Mouse (Mus musculus): ENCODE data around the gene Gm1123. TPM values are rescaled to one million over a fixed set of nuclear protein-coding genes. Genes with fewer than 3 reads are reported as not detected.
A peak's percentile ranks its signal among the peaks of the same experiment; 100 is the strongest.

Gene Gm1123
- not detected in 2 replicates for polyA plus RNA-seq (2014; fragmentation: Nextera tagmentation; extraction: Ambion mirVana)

GRCm38 (mm10) chr9:99035575-99035974 lies at the start of gene Gm1123:
Gm1123 (minus strand) TSS chr9:99035715.
- no peak within 1 kb of the TSS for H3K4me3 ChIP-seq (ENCODE audit: low read depth, low read length)
- no peak for ATAC-seq (ENCODE audit: low FRiP score)
- no peaks in the 10 kb centered on the region for H3K9me3 ChIP-seq (ENCODE audit: control insufficient read depth, low read length)
- DNase-seq (ENCODE audit: low spot score): no peak
- no peak within 1 kb of the TSS for H3K27ac ChIP-seq (ENCODE audit: low read depth, low read length)
- no peak within 1 kb of the TSS for H3K9ac ChIP-seq (ENCODE audit: low read depth, low read length)
- H3K4me1 ChIP-seq (replicated peaks; ENCODE audit: control insufficient read depth, insufficient read depth, low read length): no peaks in the 10 kb centered on the region
- no peak within 1 kb of the TSS for H3K4me2 ChIP-seq (replicated peaks; ENCODE audit: low read depth, low read length)
- H3K36me3 ChIP-seq (ENCODE audit: control insufficient read depth, insufficient read depth, low read length): no peaks in the 10 kb centered on the region
- WGBS: 80% methylated on average over 12 of the region's 12 CpGs
- no peaks in the 10 kb centered on the region for H3K27me3 ChIP-seq (ENCODE audit: control insufficient read depth, insufficient read depth, low read length)

GRCm38 (mm10) chr9:99081718-99082117 lies 46.2 kb upstream of the Gm1123 start:
- no peaks in the 10 kb centered on the region for H3K36me3 ChIP-seq (ENCODE audit: control insufficient read depth, insufficient read depth, low read length)
- H3K4me2 ChIP-seq (replicated peaks; ENCODE audit: low read depth, low read length): no peak overlapping the region
- WGBS: 96% methylated on average over 5 of the region's 5 CpGs
- H3K9ac ChIP-seq (ENCODE audit: low read depth, low read length): no peak overlapping the region
- DNase-seq (ENCODE audit: low spot score) (no peak), ATAC-seq (ENCODE audit: low FRiP score) (no peak)
- no peak overlapping the region for H3K4me3 ChIP-seq (ENCODE audit: low read depth, low read length)
- H3K27me3 ChIP-seq (ENCODE audit: control insufficient read depth, insufficient read depth, low read length): no peaks in the 10 kb centered on the region
- no peaks in the 10 kb centered on the region for H3K4me1 ChIP-seq (replicated peaks; ENCODE audit: control insufficient read depth, insufficient read depth, low read length)
- no peaks in the 10 kb centered on the region for H3K9me3 ChIP-seq (ENCODE audit: control insufficient read depth, low read length)
- no peak overlapping the region for H3K27ac ChIP-seq (ENCODE audit: low read depth, low read length)

- Histone ChIP-seq H3K4me1 (replicated peaks; ENCODE audit: control insufficient read depth, insufficient read depth, low read length) (no peaks in the 10 kb centered on the region), H3K4me2 (replicated peaks; ENCODE audit: low read depth, low read length) (no peak overlapping the region), H3K36me3 (ENCODE audit: control insufficient read depth, insufficient read depth, low read length) (no peaks in the 10 kb centered on the region), H3K27me3 (ENCODE audit: control insufficient read depth, insufficient read depth, low read length) (no peaks in the 10 kb centered on the region), H3K4me3 (ENCODE audit: low read depth, low read length) (no peak overlapping the region), H3K9ac (ENCODE audit: low read depth, low read length) (no peak overlapping the region), H3K27ac (ENCODE audit: low read depth, low read length) (no peak overlapping the region), H3K9me3 (ENCODE audit: control insufficient read depth, low read length) (no peaks in the 10 kb centered on the region)
- no peak for DNase-seq (ENCODE audit: low spot score)
- 92% methylated on average over 3 of the region's 3 CpGs for WGBS
- ATAC-seq (ENCODE audit: low FRiP score): no peak
Measured at GRCm38 (mm10) chr9:99081308-99081707, 45.8 kb upstream of the Gm1123 start.

- ATAC-seq (ENCODE audit: low FRiP score) (no peak), DNase-seq (ENCODE audit: low spot score) (no peak)
- Histone ChIP-seq H3K4me1 (replicated peaks; ENCODE audit: control insufficient read depth, insufficient read depth, low read length) (no peaks in the 10 kb centered on the region), H3K9me3 (ENCODE audit: control insufficient read depth, low read length) (no peaks in the 10 kb centered on the region), H3K9ac (ENCODE audit: low read depth, low read length) (no peak overlapping the region), H3K27ac (ENCODE audit: low read depth, low read length) (no peak overlapping the region), H3K4me2 (replicated peaks; ENCODE audit: low read depth, low read length) (no peak overlapping the region), H3K4me3 (ENCODE audit: low read depth, low read length) (no peak overlapping the region), H3K27me3 (ENCODE audit: control insufficient read depth, insufficient read depth, low read length) (no peaks in the 10 kb centered on the region), H3K36me3 (ENCODE audit: control insufficient read depth, insufficient read depth, low read length) (no peaks in the 10 kb centered on the region)
- 92% methylated on average over 2 of the region's 2 CpGs for WGBS
Measured at GRCm38 (mm10) chr9:99080657-99081056, 45.1 kb upstream of the Gm1123 start.

- no peak overlapping the region for H3K4me2 ChIP-seq (replicated peaks; ENCODE audit: low read depth, low read length)
- H3K4me1 ChIP-seq (replicated peaks; ENCODE audit: control insufficient read depth, insufficient read depth, low read length): no peaks in the 10 kb centered on the region
- H3K9ac ChIP-seq (ENCODE audit: low read depth, low read length): no peak overlapping the region
- H3K27me3 ChIP-seq (ENCODE audit: control insufficient read depth, insufficient read depth, low read length): no peaks in the 10 kb centered on the region
- 67% methylated on average over 2 of the region's 2 CpGs for WGBS
- H3K36me3 ChIP-seq (ENCODE audit: control insufficient read depth, insufficient read depth, low read length): no peaks in the 10 kb centered on the region
- DNase-seq (ENCODE audit: low spot score): no peak
- no peak for ATAC-seq (ENCODE audit: low FRiP score)
- H3K9me3 ChIP-seq (ENCODE audit: control insufficient read depth, low read length): no peaks in the 10 kb centered on the region
- H3K27ac ChIP-seq (ENCODE audit: low read depth, low read length): no peak overlapping the region
- no peak overlapping the region for H3K4me3 ChIP-seq (ENCODE audit: low read depth, low read length)
Measured at GRCm38 (mm10) chr9:99074462-99074861, 38.9 kb upstream of the Gm1123 start.

GRCm38 (mm10) chr9:99072538-99072937 lies 37.0 kb upstream of the Gm1123 start:
- DNase-seq (ENCODE audit: low spot score) (no peak), ATAC-seq (ENCODE audit: low FRiP score) (no peak)
- no peaks in the 10 kb centered on the region for H3K9me3 ChIP-seq (ENCODE audit: control insufficient read depth, low read length)
- H3K36me3 ChIP-seq (ENCODE audit: control insufficient read depth, insufficient read depth, low read length): no peaks in the 10 kb centered on the region
- 59% methylated on average over 4 of the region's 4 CpGs for WGBS
- no peak overlapping the region for H3K27ac ChIP-seq (ENCODE audit: low read depth, low read length)
- H3K9ac ChIP-seq (ENCODE audit: low read depth, low read length): no peak overlapping the region
- H3K27me3 ChIP-seq (ENCODE audit: control insufficient read depth, insufficient read depth, low read length): no peaks in the 10 kb centered on the region
- H3K4me2 ChIP-seq (replicated peaks; ENCODE audit: low read depth, low read length): no peak overlapping the region
- H3K4me3 ChIP-seq (ENCODE audit: low read depth, low read length): no peak overlapping the region
- H3K4me1 ChIP-seq (replicated peaks; ENCODE audit: control insufficient read depth, insufficient read depth, low read length): no peaks in the 10 kb centered on the region

GRCm38 (mm10) chr9:99065311-99065710 lies 29.8 kb upstream of the Gm1123 start:
- no peaks in the 10 kb centered on the region for H3K9me3 ChIP-seq (ENCODE audit: control insufficient read depth, low read length)
- no peaks in the 10 kb centered on the region for H3K27me3 ChIP-seq (ENCODE audit: control insufficient read depth, insufficient read depth, low read length)
- DNase-seq (ENCODE audit: low spot score): no peak
- H3K9ac ChIP-seq (ENCODE audit: low read depth, low read length): no peak overlapping the region
- no peak overlapping the region for H3K4me3 ChIP-seq (ENCODE audit: low read depth, low read length)
- no peaks in the 10 kb centered on the region for H3K4me1 ChIP-seq (replicated peaks; ENCODE audit: control insufficient read depth, insufficient read depth, low read length)
- no peaks in the 10 kb centered on the region for H3K36me3 ChIP-seq (ENCODE audit: control insufficient read depth, insufficient read depth, low read length)
- no peak for ATAC-seq (ENCODE audit: low FRiP score)
- H3K27ac ChIP-seq (ENCODE audit: low read depth, low read length): no peak overlapping the region
- H3K4me2 ChIP-seq (replicated peaks; ENCODE audit: low read depth, low read length): no peak overlapping the region
- WGBS: 88% methylated on average over 5 of the region's 5 CpGs

GRCm38 (mm10) chr9:99064216-99064615 lies 28.7 kb upstream of the Gm1123 start:
- Histone ChIP-seq H3K4me2 (replicated peaks; ENCODE audit: low read depth, low read length) (no peak overlapping the region), H3K27ac (ENCODE audit: low read depth, low read length) (no peak overlapping the region), H3K4me3 (ENCODE audit: low read depth, low read length) (no peak overlapping the region), H3K27me3 (ENCODE audit: control insufficient read depth, insufficient read depth, low read length) (no peaks in the 10 kb centered on the region), H3K36me3 (ENCODE audit: control insufficient read depth, insufficient read depth, low read length) (no peaks in the 10 kb centered on the region), H3K9me3 (ENCODE audit: control insufficient read depth, low read length) (no peaks in the 10 kb centered on the region), H3K9ac (ENCODE audit: low read depth, low read length) (no peak overlapping the region), H3K4me1 (replicated peaks; ENCODE audit: control insufficient read depth, insufficient read depth, low read length) (no peaks in the 10 kb centered on the region)
- DNase-seq (ENCODE audit: low spot score) (peak; percentile 48), ATAC-seq (ENCODE audit: low FRiP score) (no peak)
- 56% methylated on average over 2 of the region's 2 CpGs for WGBS

- no peaks in the 10 kb centered on the region for H3K9me3 ChIP-seq (ENCODE audit: control insufficient read depth, low read length)
Measured at GRCm38 (mm10) chr9:99062544-99062943, 27.0 kb upstream of the Gm1123 start.

More at GRCm38 (mm10) chr9:99062544-99062943, 27.0 kb upstream of the Gm1123 start:
- H3K4me1 ChIP-seq (replicated peaks; ENCODE audit: control insufficient read depth, insufficient read depth, low read length): no peaks in the 10 kb centered on the region
- no peak overlapping the region for H3K4me3 ChIP-seq (ENCODE audit: low read depth, low read length)
- H3K27me3 ChIP-seq (ENCODE audit: control insufficient read depth, insufficient read depth, low read length): no peaks in the 10 kb centered on the region
- H3K4me2 ChIP-seq (replicated peaks; ENCODE audit: low read depth, low read length): no peak overlapping the region
- no peaks in the 10 kb centered on the region for H3K36me3 ChIP-seq (ENCODE audit: control insufficient read depth, insufficient read depth, low read length)
- DNase-seq (ENCODE audit: low spot score) (peak; percentile 86), ATAC-seq (ENCODE audit: low FRiP score) (0 out of 2 replicates have a peak, but pooled peaks have one; percentile 40)
- 45% methylated on average over 7 of the region's 7 CpGs for WGBS
- H3K9ac ChIP-seq (ENCODE audit: low read depth, low read length): no peak overlapping the region
- no peak overlapping the region for H3K27ac ChIP-seq (ENCODE audit: low read depth, low read length)
